Mouse (Mus musculus) mouse trophoblast stem cell (cell line): ENCODE measurements around the gene Alad.

Experiments
- in situ Hi-C, 2 experiments: fragments of 300-500 bp; cut with MseI, MboI; formaldehyde crosslinking; loops; 2 replicates in 1 of 2; 3 replicates in 1 of 2; pipeline ENCODE4 v1.15.1; 2025

The Alad gene

GRCm38 (mm10) chr4:62519849-62520233 is at the start of gene Alad:
TSS of gene Alad (minus strand) at chr4:62519918.
- in situ Hi-C loops, result no loop called here

GRCm38 (mm10) chr4:62568359-62568758 is 48.6 kb upstream of the Alad start:
- in situ Hi-C loops, result no loop called here

GRCm38 (mm10) chr4:62567696-62568095 is 48.0 kb upstream of the Alad start:
- in situ Hi-C loops, result no loop called here

- in situ Hi-C loops, result no loop called here
Observed at GRCm38 (mm10) chr4:62566530-62566929, 46.8 kb upstream of the Alad start.

GRCm38 (mm10) chr4:62562006-62562405 is 42.3 kb upstream of the Alad start:
- in situ Hi-C loops, result loop anchor here (5.0 kb wide), 2 partner anchors 135 to 200 kb away; no protein-coding TSS in a partner anchor

- in situ Hi-C loops, result loop anchor here (5.0 kb wide), 2 partner anchors 136 to 201 kb away; no protein-coding TSS in a partner anchor
Observed at GRCm38 (mm10) chr4:62561630-62562001, 41.9 kb upstream of the Alad start.

- in situ Hi-C loops, result loop anchor here (5.0 kb wide), 2 partner anchors 136 to 201 kb away; no protein-coding TSS in a partner anchor
Observed at GRCm38 (mm10) chr4:62560963-62561629, 41.4 kb upstream of the Alad start.

- in situ Hi-C loops, result loop anchor here (5.0 kb wide), 2 partner anchors 137 to 202 kb away; no protein-coding TSS in a partner anchor
Observed at GRCm38 (mm10) chr4:62559797-62560329, 40.1 kb upstream of the Alad start, which contains the start of gene Rgs3. TSS of gene Rgs3 (plus strand) at chr4:62559847.

- in situ Hi-C loops, result no loop called here
Observed at GRCm38 (mm10) chr4:62557436-62557835, 37.7 kb upstream of the Alad start.

- in situ Hi-C loops, result no loop called here
Observed at GRCm38 (mm10) chr4:62551966-62552365, 32.2 kb upstream of the Alad start.

- in situ Hi-C loops, result no loop called here
Observed at GRCm38 (mm10) chr4:62544801-62545200, 25.1 kb upstream of the Alad start.

GRCm38 (mm10) chr4:62543782-62544181 is 24.1 kb upstream of the Alad start:
- in situ Hi-C loops, result no loop called here

- in situ Hi-C loops, result no loop called here
Observed at GRCm38 (mm10) chr4:62541802-62542201, 22.1 kb upstream of the Alad start.

GRCm38 (mm10) chr4:62533729-62534128 is 14.0 kb upstream of the Alad start:
- in situ Hi-C loops, result no loop called here

GRCm38 (mm10) chr4:62527655-62528054 is 7.9 kb upstream of the Alad start:
- in situ Hi-C loops, result no loop called here

GRCm38 (mm10) chr4:62526256-62526655 is 6.5 kb upstream of the Alad start:
- in situ Hi-C loops, result no loop called here

GRCm38 (mm10) chr4:62525489-62525811 is 5.7 kb upstream of the Alad start:
- in situ Hi-C loops, result no loop called here

- in situ Hi-C loops, result no loop called here
Observed at GRCm38 (mm10) chr4:62524651-62525488, 5.2 kb upstream of the Alad start, which contains the start of the genes Pole3 and 4933430I17Rik. TSS of gene Pole3 (minus strand) at chr4:62525068. TSS of gene 4933430I17Rik (plus strand) at chr4:62525369.

GRCm38 (mm10) chr4:62520892-62521400 is 1.2 kb upstream of the Alad start:
- in situ Hi-C loops, result no loop called here

- in situ Hi-C loops, result no loop called here
Observed at GRCm38 (mm10) chr4:62519122-62519848, 433 bp downstream of the Alad start.

- in situ Hi-C loops, result no loop called here
Observed at GRCm38 (mm10) chr4:62518416-62519121, 1.1 kb downstream of the Alad start.
